Mouse (Mus musculus): ENCODE measurements around the gene Tpra1. TPM values are rescaled to one million over a fixed set of nuclear protein-coding genes. Genes with fewer than 3 reads are reported as not detected.

Tpra1 gene
- polyA plus RNA-seq, 1 experiment = 107 TPM

- DNase-seq (ENCODE audit: low spot score) = no peak
Measured at GRCm38 (mm10) chr6:88957801-88958211, 55.8 kb downstream of the Tpra1 start.

- no peak for DNase-seq (ENCODE audit: low spot score)
Measured at GRCm38 (mm10) chr6:88958305-88958704, 56.3 kb downstream of the Tpra1 start.

GRCm38 (mm10) chr6:88959834-88960233 lies 57.8 kb downstream of the Tpra1 start:
- DNase-seq (ENCODE audit: low spot score) = no peak

GRCm38 (mm10) chr6:88960941-88961340 lies 58.9 kb downstream of the Tpra1 start:
- DNase-seq (ENCODE audit: low spot score) = no peak

Other genes starting within 250 kb of the Tpra1 start
- gene Mgll, start 177.8 kb upstream of the Tpra1 start, polyA plus RNA-seq (2012; rRNA removed) = 66.3 and 69.7 TPM in 2 replicates
- gene Abtb1, start 60.3 kb upstream of the Tpra1 start, polyA plus RNA-seq (2012; rRNA removed) = 48.1 and 51.8 TPM in 2 replicates
- gene Podxl2, start 27.2 kb upstream of the Tpra1 start, polyA plus RNA-seq (2012; rRNA removed) = 23.2 and 24.2 TPM in 2 replicates
- gene Mcm2, start 3.5 kb upstream of the Tpra1 start, polyA plus RNA-seq (2012; rRNA removed) = 10.0 and 14.5 TPM in 2 replicates